Mouse (Mus musculus) small intestine, adult 2 months (tissue): Measurements from ENCODE around the gene Sppl3. TPM values are rescaled to one million over a fixed set of nuclear protein-coding genes. Genes with fewer than 3 reads are reported as not detected.

ENCODE experiments used
- H3K27ac ChIP-seq: fragments of 200-500 bp; 2 replicates; pipeline ENCODE4 v1.5.1; 2012; ENCODE audit warnings: low read depth, low read length, control low read depth, inconsistent platforms; ENCODE audit not compliant: insufficient read depth
- H3K27me3 ChIP-seq: fragments of 200-500 bp; 2 replicates; pipeline ENCODE4 v1.6.1; 2012; ENCODE audit warnings: mild to moderate bottlenecking, moderate library complexity, low read length, inconsistent platforms; ENCODE audit not compliant: control insufficient read depth, insufficient read depth
- H3K36me3 ChIP-seq: fragments of 200-500 bp; 2 replicates; pipeline ENCODE4 v1.6.1; 2012; ENCODE audit warnings: mild to moderate bottlenecking, low read length, control low read depth, inconsistent platforms; ENCODE audit not compliant: control insufficient read depth, insufficient read depth
- H3K4me1 ChIP-seq: fragments of 200-500 bp; 2 replicates; pipeline ENCODE4 v1.6.1; 2012; ENCODE audit warnings: low read length, inconsistent platforms, mixed read lengths; ENCODE audit not compliant: control insufficient read depth, insufficient read depth, insufficient read length
- H3K4me3 ChIP-seq: fragments of 200-500 bp; 2 replicates; pipeline ENCODE4 v1.5.1; 2012; ENCODE audit warnings: low read depth, mild to moderate bottlenecking, control low read depth, inconsistent platforms, low read length, moderate library complexity
- CTCF ChIP-seq: fragments of 200-500 bp; IDR thresholded peaks from 2 replicates; pipeline ENCODE4 v1.5.1; 2012; ENCODE audit warnings: low read depth, mild to moderate bottlenecking, control low read depth, inconsistent platforms, low read length, moderate library complexity, mixed read lengths; ENCODE audit not compliant: insufficient replicate concordance, insufficient read length; ENCODE audit errors: extremely low read depth
- POLR2A ChIP-seq: fragments of 200-500 bp; IDR thresholded peaks from 2 replicates; pipeline ENCODE4 v1.6.1; 2012; ENCODE audit warnings: low read depth, mild to moderate bottlenecking, control low read depth, inconsistent platforms, low read length, moderate library complexity
- WGBS: fragments of 180-500 bp; shearing (Covaris S2); methylation state at CpG from one replicate; pipeline ENCODE4 v1.1.7; 2018; 5-methylcytosine and 5-hydroxymethylcytosine counted together
- polyA plus RNA-seq: library from polyadenylated mRNA; depleted of rRNA; stranded (reverse); fragments of >200 nt; gene quantifications from 2 replicates; pipeline ENCODE4 v1.2.3, GENCODE M21; 2012

Gene Sppl3
- polyA plus RNA-seq, 1 experiment, result 101 TPM

DNA sequence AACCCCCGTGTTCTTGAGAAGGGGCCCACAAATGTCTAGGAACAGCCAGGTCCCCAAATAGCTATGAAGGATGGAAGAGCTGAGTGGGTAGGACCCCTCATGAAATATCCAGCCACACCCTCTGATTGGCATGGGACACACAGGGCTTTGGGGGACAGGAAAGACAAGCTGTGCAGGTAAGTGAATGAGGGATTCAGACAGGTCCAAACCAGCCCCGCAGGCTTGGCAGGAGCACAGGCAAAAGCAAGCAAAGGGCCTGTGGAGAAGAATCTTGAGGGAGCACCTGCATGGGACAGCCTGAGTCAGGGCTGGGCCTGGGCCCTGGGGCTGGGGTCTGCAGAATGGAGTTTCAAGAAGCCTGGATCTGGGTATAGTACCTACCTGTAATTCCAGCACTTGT is 10.4 kb upstream of the Sppl3 start:
- Histone ChIP-seq H3K27me3 (no peaks in the 10 kb centered on the region), H3K27ac (no peak overlapping the region), H3K36me3 (no peaks in the 10 kb centered on the region), H3K4me1 (no peaks in the 10 kb centered on the region; the same call in 1 of the 2 replicates), H3K4me3 (no peak overlapping the region)
- 81% methylated on average over 2 of the region's 2 CpGs for WGBS
- TF ChIP-seq POLR2A (no peak), CTCF (no peak)

DNA sequence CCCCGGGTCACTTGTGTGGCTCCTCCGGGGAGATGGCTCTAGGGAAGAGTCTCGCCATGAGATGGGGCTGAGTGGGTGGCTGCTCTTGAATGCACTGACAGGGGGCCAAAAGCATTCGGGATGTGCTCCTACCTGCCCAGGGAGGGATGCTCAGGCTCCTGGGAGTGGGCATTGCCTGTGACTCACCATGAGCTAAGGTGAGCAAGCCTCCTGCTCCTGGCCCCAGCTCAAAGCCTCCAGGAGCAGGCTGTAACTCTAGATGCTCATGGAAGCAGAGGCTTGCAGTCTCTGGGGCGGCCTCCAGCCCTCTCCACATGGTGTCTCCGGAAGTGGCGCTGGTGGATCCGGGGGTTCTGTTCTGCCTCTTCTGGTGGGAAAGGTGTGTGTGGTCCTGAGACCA is 9.5 kb upstream of the Sppl3 start:
- Histone ChIP-seq H3K4me3 (no peak overlapping the region), H3K36me3 (no peaks in the 10 kb centered on the region), H3K27ac (no peak overlapping the region), H3K27me3 (no peaks in the 10 kb centered on the region), H3K4me1 (no peaks in the 10 kb centered on the region; the same call in 1 of the 2 replicates)
- WGBS, result 89% methylated on average over 8 of the region's 8 CpGs
- TF ChIP-seq CTCF, result no peak
- no peak for TF ChIP-seq POLR2A

DNA sequence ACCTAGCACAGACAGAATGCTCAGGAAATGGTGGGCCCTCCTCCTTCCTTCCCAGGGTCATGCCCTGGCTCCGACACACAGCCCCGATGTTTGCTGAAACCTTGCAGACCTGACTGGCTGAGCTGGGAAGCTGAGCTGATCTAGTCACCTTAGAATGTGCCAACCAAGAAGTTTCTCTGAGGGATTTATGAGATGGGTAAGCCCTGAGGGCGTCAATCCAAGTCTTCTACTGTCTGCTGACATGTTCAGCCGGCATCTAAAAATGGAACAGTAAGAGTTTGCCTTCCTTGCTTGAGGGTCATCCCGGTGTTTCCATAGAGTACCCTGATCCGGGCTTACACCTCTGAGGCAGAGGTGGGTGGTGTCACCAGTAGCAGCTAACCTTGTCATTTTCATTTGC is 8.2 kb upstream of the Sppl3 start:
- Histone ChIP-seq H3K36me3 (no peaks in the 10 kb centered on the region), H3K4me1 (peaks cover 4% of the 10 kb centered on the region), H3K27ac (no peak overlapping the region), H3K4me3 (no peak overlapping the region), H3K27me3 (no peaks in the 10 kb centered on the region)
- WGBS, result 67% methylated on average over 6 of the region's 6 CpGs
- TF ChIP-seq CTCF (no peak), POLR2A (no peak)

DNA sequence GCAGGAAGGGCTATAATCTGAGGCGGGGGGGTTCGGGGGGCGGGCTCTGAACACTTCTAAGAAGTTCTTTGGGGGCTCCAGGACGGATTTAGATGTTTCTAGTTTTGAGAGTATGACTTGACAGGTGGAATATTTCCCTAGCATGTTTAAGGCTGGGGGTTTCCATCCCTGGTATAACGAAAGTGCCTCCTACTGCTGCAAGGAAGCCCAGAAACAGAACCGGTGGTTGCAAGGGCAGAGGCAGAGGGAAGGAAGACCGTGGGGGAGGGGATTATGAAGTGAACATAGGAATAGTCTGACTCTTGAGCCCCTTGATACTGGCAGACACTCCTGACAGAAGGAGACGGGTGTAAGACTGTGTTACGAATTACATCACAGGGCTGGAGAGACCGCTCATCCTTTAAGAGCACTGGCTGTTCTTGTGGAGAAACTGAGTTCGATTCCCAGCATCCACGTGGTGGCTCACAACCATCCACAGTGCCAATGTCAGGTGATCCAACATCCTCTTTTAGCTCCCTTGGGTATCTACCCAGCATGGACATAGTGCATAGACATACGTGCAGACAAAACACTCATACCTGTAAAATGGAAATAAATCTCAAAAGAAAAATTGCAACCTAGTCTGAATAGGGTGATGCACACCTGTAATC is 7.6 kb upstream of the Sppl3 start:
- Histone ChIP-seq H3K27ac (no peak overlapping the region), H3K4me3 (no peak overlapping the region), H3K4me1 (peaks cover 7% of the 10 kb centered on the region), H3K36me3 (no peaks in the 10 kb centered on the region), H3K27me3 (no peaks in the 10 kb centered on the region)
- WGBS, result 72% methylated on average over 13 of the region's 13 CpGs
- TF ChIP-seq CTCF, result no peak
- TF ChIP-seq POLR2A, result no peak

DNA sequence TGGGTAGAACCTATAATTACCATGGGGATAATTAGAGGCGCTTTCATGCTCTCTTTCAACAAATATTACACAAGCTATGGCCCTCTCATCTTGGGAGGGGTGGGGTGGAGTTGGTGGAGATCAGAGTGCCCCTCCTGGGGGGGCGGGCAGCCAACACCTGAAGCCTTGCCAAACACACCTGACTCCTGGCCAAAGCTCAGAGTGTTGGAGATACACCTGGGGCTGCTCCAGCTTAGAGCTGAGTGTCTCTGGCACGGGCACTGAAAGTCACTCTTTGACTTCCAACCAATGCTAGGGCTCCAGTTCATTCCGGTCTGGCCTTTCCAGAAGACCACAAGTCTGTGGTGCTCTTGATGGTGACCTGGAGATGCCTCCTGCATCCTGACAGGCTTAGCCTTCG is 3.2 kb upstream of the Sppl3 start:
- 38% methylated on average over 5 of the region's 5 CpGs for WGBS
- no peak for TF ChIP-seq CTCF
- TF ChIP-seq POLR2A, result no peak
- Histone ChIP-seq H3K27me3 (no peaks in the 10 kb centered on the region), H3K4me1 (peaks cover 16% of the 10 kb centered on the region), H3K4me3 (no peak overlapping the region), H3K27ac (0 out of 2 replicates have a peak overlapping the region, but pooled peaks have one; percentile 3), H3K36me3 (no peaks in the 10 kb centered on the region)

DNA sequence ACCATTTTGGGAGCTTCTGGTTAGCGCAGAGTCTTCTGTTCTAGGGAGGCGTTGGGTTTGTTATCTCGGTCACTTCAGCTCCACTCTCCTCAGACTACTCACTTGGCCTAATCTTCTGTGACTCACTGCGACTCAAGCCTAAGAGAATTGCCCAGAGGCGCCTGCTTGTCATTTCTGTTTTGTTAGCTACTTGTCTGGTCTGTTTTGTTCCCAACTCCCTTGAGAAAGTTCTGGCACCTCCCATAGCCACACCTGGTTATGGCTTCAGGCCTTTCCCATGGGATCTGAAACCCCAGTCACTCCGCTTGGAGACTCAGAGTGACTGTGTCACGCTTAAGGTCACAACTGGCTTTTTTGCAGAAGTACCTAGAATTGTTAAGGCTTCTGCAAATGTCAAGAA is 2.6 kb upstream of the Sppl3 start:
- peaks cover 17% of the 10 kb centered on the region for H3K4me1 ChIP-seq
- 34% methylated on average over 7 of the region's 7 CpGs for whole genome bisulfite sequencing
- 0 out of 2 replicates have a peak overlapping the region, but pooled peaks have one; percentile 3 for H3K27ac ChIP-seq
- H3K36me3 ChIP-seq, result no peaks in the 10 kb centered on the region
- TF ChIP-seq CTCF (no peak), POLR2A (no peak)
- H3K27me3 ChIP-seq, result no peaks in the 10 kb centered on the region
- no peak overlapping the region for H3K4me3 ChIP-seq

DNA sequence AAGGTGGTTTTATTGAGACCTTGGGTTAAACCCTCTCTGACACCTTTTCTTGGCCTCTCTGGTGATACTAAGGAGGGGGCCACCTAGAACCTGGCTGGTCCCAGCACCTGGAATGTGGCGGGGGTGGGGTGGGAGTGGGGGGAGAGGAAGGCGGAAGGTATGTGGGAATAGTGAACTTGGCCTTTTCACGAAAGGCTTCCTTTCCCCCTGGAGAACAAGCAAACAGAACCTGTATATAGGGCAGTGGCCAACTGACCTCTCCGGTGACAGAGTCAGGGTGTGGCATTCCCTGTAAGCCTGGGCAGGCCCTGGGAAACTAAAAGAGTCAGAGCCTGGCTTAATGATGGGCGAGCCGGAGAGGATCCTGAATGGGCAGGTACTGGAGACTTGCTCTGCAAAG is 1.8 kb upstream of the Sppl3 start:
- H3K27me3 ChIP-seq, result no peaks in the 10 kb centered on the region
- no peak for TF ChIP-seq CTCF
- no peak for TF ChIP-seq POLR2A
- H3K36me3 ChIP-seq, result no peaks in the 10 kb centered on the region
- no peak overlapping the region for H3K27ac ChIP-seq
- WGBS, result 70% methylated on average over 6 of the region's 6 CpGs
- H3K4me3 ChIP-seq, result no peak overlapping the region
- H3K4me1 ChIP-seq, result peaks cover 20% of the 10 kb centered on the region
